Mouse (Mus musculus): ENCODE results near the gene 4933405L10Rik. TPM values are rescaled to one million over a fixed set of nuclear protein-coding genes. Genes with fewer than 3 reads are reported as not detected.

The 4933405L10Rik gene
- polyA plus RNA-seq, 1 experiment from 2014 or later, result 0.43 TPM

Other genes starting within 250 kb of the 4933405L10Rik start
- 125 and 127 TPM in 2 replicates for gene Tppp3, start 236.1 kb upstream of the 4933405L10Rik start, polyA plus RNA-seq (2015; fragmentation: Nextera tagmentation; extraction: Ambion mirVana)
- gene Zdhhc1, start 210.8 kb upstream of the 4933405L10Rik start, polyA plus RNA-seq (2015; fragmentation: Nextera tagmentation; extraction: Ambion mirVana), result 36.5 and 39.9 TPM in 2 replicates
- gene Hsd11b2, start 188.9 kb upstream of the 4933405L10Rik start, polyA plus RNA-seq (2015; fragmentation: Nextera tagmentation; extraction: Ambion mirVana), result 4.7 and 4.9 TPM in 2 replicates
- 234 and 240 TPM in 2 replicates for gene Atp6v0d1, start 141.6 kb upstream of the 4933405L10Rik start, polyA plus RNA-seq (2015; fragmentation: Nextera tagmentation; extraction: Ambion mirVana)
- gene Ripor1, start 102.4 kb upstream of the 4933405L10Rik start, polyA plus RNA-seq (2015; fragmentation: Nextera tagmentation; extraction: Ambion mirVana), result 35.4 and 36.5 TPM in 2 replicates
- 108 and 129 TPM in 2 replicates for gene Ctcf, start 71.1 kb upstream of the 4933405L10Rik start, polyA plus RNA-seq (2015; fragmentation: Nextera tagmentation; extraction: Ambion mirVana)
- 1.0 and 1.1 TPM in 2 replicates for gene Agrp, start 70.3 kb upstream of the 4933405L10Rik start, polyA plus RNA-seq (2015; fragmentation: Nextera tagmentation; extraction: Ambion mirVana)
- gene Carmil2, start 21.4 kb upstream of the 4933405L10Rik start, polyA plus RNA-seq (2015; fragmentation: Nextera tagmentation; extraction: Ambion mirVana), result 24.9 and 25.6 TPM in 2 replicates
- 104 and 106 TPM in 2 replicates for gene Acd, start 6.6 kb upstream of the 4933405L10Rik start, polyA plus RNA-seq (2015; fragmentation: Nextera tagmentation; extraction: Ambion mirVana)
- 51.6 and 51.8 TPM in 2 replicates for gene Pard6a, start 6.5 kb upstream of the 4933405L10Rik start, polyA plus RNA-seq (2015; fragmentation: Nextera tagmentation; extraction: Ambion mirVana)
- gene Enkd1, start 555 bp downstream of the 4933405L10Rik start, polyA plus RNA-seq (2015; fragmentation: Nextera tagmentation; extraction: Ambion mirVana), result 12.9 and 16.1 TPM in 2 replicates
- 90.3 and 100 TPM in 2 replicates for gene Gfod2, start 51.0 kb downstream of the 4933405L10Rik start, polyA plus RNA-seq (2015; fragmentation: Nextera tagmentation; extraction: Ambion mirVana)
- 11.8 and 13.6 TPM in 2 replicates for gene Ranbp10, start 119.7 kb downstream of the 4933405L10Rik start, polyA plus RNA-seq (2015; fragmentation: Nextera tagmentation; extraction: Ambion mirVana)
- gene Tsnaxip1, start 120.1 kb downstream of the 4933405L10Rik start, polyA plus RNA-seq (2015; fragmentation: Nextera tagmentation; extraction: Ambion mirVana), result 0.64 and 1.0 TPM in 2 replicates
- gene Cenpt, start 145.6 kb downstream of the 4933405L10Rik start, polyA plus RNA-seq (2015; fragmentation: Nextera tagmentation; extraction: Ambion mirVana), result 55.2 and 58.7 TPM in 2 replicates
- gene Thap11, start 147.5 kb downstream of the 4933405L10Rik start, polyA plus RNA-seq (2015; fragmentation: Nextera tagmentation; extraction: Ambion mirVana), result 56.2 and 58.6 TPM in 2 replicates
- gene Nutf2, start 152.9 kb downstream of the 4933405L10Rik start, polyA plus RNA-seq (2015; fragmentation: Nextera tagmentation; extraction: Ambion mirVana), result 148 and 152 TPM in 2 replicates
- gene Edc4, start 173.2 kb downstream of the 4933405L10Rik start, polyA plus RNA-seq (2015; fragmentation: Nextera tagmentation; extraction: Ambion mirVana), result 52.9 and 61.9 TPM in 2 replicates
- gene Nrn1l, start 185.9 kb downstream of the 4933405L10Rik start, polyA plus RNA-seq (2015; fragmentation: Nextera tagmentation; extraction: Ambion mirVana), result 0.30 TPM in 1 of 2 replicates, not detected in the other
- gene Pskh1, start 192.8 kb downstream of the 4933405L10Rik start, polyA plus RNA-seq (2015; fragmentation: Nextera tagmentation; extraction: Ambion mirVana), result 11.6 and 13.7 TPM in 2 replicates
- 5.4 and 5.5 TPM in 2 replicates for gene Ctrl, start 226.2 kb downstream of the 4933405L10Rik start, polyA plus RNA-seq (2015; fragmentation: Nextera tagmentation; extraction: Ambion mirVana)
- 64.3 and 65.3 TPM in 2 replicates for gene Psmb10, start 230.8 kb downstream of the 4933405L10Rik start, polyA plus RNA-seq (2015; fragmentation: Nextera tagmentation; extraction: Ambion mirVana)
- gene Lcat, start 235.7 kb downstream of the 4933405L10Rik start, polyA plus RNA-seq (2015; fragmentation: Nextera tagmentation; extraction: Ambion mirVana), result 1.6 and 2.0 TPM in 2 replicates